11 mouse cellular contexts compared by ENCODE assay signal in the genomic region with DNA sequence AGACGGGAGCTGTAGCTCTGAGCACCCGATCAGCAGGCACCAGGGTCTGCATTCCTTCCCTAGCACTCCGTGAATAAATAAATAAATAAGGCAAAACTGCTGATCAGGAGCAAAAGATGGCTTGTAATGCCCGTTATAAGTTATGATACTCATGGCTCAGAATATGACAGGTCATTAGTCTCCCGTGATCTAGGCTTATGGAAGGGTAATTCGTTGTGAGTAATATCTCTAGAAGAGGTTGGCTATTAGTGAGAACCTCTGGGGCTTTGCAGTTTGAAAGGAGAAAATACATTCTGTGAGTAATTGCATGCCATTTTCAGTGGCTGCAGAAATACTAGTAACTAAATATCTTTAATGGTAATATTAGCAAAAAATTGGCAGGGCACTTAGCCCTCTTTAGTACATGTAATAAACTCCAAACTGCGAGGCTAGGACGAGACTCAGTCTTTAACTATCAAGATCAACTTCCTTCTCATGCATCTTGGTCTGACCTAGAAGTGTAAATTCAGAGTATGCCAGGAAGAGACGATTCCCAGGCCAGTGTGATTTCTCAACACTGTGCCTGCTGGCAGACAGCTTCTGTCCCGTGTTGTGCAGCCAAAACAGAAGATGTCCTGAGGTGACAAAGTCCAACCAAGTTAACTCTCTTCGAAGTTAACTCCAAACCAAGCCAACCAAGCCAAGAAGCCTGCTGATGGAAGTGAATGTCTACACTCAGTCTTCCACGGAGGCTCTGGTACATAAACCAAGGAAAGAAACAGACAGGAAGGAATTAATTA. TPM values are rescaled to one million over a fixed set of nuclear protein-coding genes. Genes with fewer than 3 reads are reported as not detected.
A peak's percentile ranks its signal among the peaks of the same experiment; 100 is the strongest.
DNase-seq lines count a peak whose midpoint lies in the region; ATAC-seq and TF ChIP-seq lines count a peak whose summit lies in the region.
"Had no signal": no experiment of that assay in that cellular context is flagged by ENCODE, and none has a peak within 500 bp of the region (broad histone marks: within the 10 kb centered on the region; RNA-seq: fewer than 3 reads in every experiment).

No protein-coding gene starts in this region.

- WGBS in hindbrain, embryonic 16.5 days = 67% methylated on average over 12 of the region's 12 CpGs
- 65% methylated on average over 12 of the region's 12 CpGs for WGBS in hindbrain, postnatal 0 days
- WGBS in lung, adult 2 months = 46% methylated on average over 12 of the region's 12 CpGs

- H3K4me2 ChIP-seq in hindbrain, embryonic 16.5 days (ENCODE audit: low read length) = no peak overlapping the region
- no peak overlapping the region for H3K4me2 ChIP-seq in hindbrain, postnatal 0 days (ENCODE audit: low read depth, low read length)

- no peak overlapping the region for H3K9ac ChIP-seq in hindbrain, embryonic 16.5 days (ENCODE audit: low read depth, low read length)
- H3K9ac ChIP-seq in hindbrain, postnatal 0 days (replicated peaks; ENCODE audit: low read length) = no peak overlapping the region

- H3K27ac ChIP-seq in hindbrain, embryonic 16.5 days (ENCODE audit: low read depth, low read length) = no peak overlapping the region
- H3K27ac ChIP-seq in hindbrain, postnatal 0 days = no peak overlapping the region

- no peaks in the 10 kb centered on the region for H3K27me3 ChIP-seq in hindbrain, embryonic 16.5 days (replicated peaks; ENCODE audit: control insufficient read depth, insufficient read depth, low read length)
- H3K27me3 ChIP-seq in hindbrain, postnatal 0 days (ENCODE audit: insufficient read depth, low read length) = no peaks in the 10 kb centered on the region

- peak; percentile 60; the same call in 1 of the 2 replicates for ATAC-seq in hindbrain, embryonic 16.5 days
- ATAC-seq in hindbrain, postnatal 0 days = no peak
- ATAC-seq: midbrain, embryonic 16.5 days had no signal

- no peak for TF ChIP-seq CTCF in hindbrain, postnatal 0 days (IDR thresholded peaks at IDR 0.05; ENCODE audit: low read depth)
- TF ChIP-seq CTCF in lung, adult 2 months (IDR thresholded peaks at IDR 0.05; ENCODE audit: insufficient read depth, low read length) = no peak

- H3K4me3 ChIP-seq in hindbrain, embryonic 16.5 days (ENCODE audit: low read length) = no peak overlapping the region
- H3K4me3 ChIP-seq in hindbrain, postnatal 0 days (ENCODE audit: low read length) = no peak overlapping the region
- no peak overlapping the region for H3K4me3 ChIP-seq in lung, adult 2 months (replicated peaks; ENCODE audit: extremely low read depth, low read depth, low read length)

- peak; percentile 21 to 25 for DNase-seq in adrenal gland, postnatal 36 days
- no peak for DNase-seq in adrenal gland, postnatal 25 days
- DNase-seq in hindbrain, postnatal 0 days (ENCODE audit: low spot score) = no peak
- DNase-seq in lung, postnatal 10 days = peak; percentile 30
- DNase-seq in lung, adult 2 months = no peak
- peak; percentile 33 for DNase-seq in skeletal muscle tissue, adult 2 months (ENCODE audit: low read depth, low spot score)
- no peak for DNase-seq in spleen, adult 12 weeks (ENCODE audit: low spot score)
- DNase-seq: cerebellum, adult 9-10 months; embryo, embryonic 11 days had no signal

- no peaks in the 10 kb centered on the region for H3K9me3 ChIP-seq in hindbrain, embryonic 16.5 days (ENCODE audit: control insufficient read depth, low read length)
- no peaks in the 10 kb centered on the region for H3K9me3 ChIP-seq in hindbrain, postnatal 0 days (ENCODE audit: low read length)

- TF ChIP-seq POLR2A in lung, adult 2 months (IDR thresholded peaks at IDR 0.05; ENCODE audit: borderline replicate concordance, extremely low read depth, low read depth, low read length) = no peak

- no peaks in the 10 kb centered on the region for H3K36me3 ChIP-seq in hindbrain, embryonic 16.5 days (ENCODE audit: control insufficient read depth, insufficient read depth, low read length)
- H3K36me3 ChIP-seq in hindbrain, postnatal 0 days (ENCODE audit: insufficient read depth, low read length) = no peaks in the 10 kb centered on the region

- H3K4me1 ChIP-seq in hindbrain, embryonic 16.5 days (ENCODE audit: control insufficient read depth, insufficient read depth, low read depth, low read length) = no peaks in the 10 kb centered on the region; the same call in 1 of the 2 replicates
- H3K4me1 ChIP-seq in hindbrain, postnatal 0 days (ENCODE audit: insufficient read depth, low read length) = no peaks in the 10 kb centered on the region
- H3K4me1 ChIP-seq in lung, adult 2 months (ENCODE audit: control insufficient read depth, insufficient read depth, low read length) = no peaks in the 10 kb centered on the region

RNA-seq across cellular contexts. Expression of a gene that starts 34.2 kb away (rescaled TPM):
- 1 to 10 TPM in 1 of 2 experiments, under 1 TPM in 1; 0.40 to 1.3 TPM for total RNA-seq in adrenal gland, postnatal 36 days (2021)
- 1.2 and 1.5 TPM in 2 replicates for total RNA-seq in adrenal gland, postnatal 25 days (2021)
- polyA plus RNA-seq in hindbrain, embryonic 16.5 days (2015; fragmentation: Nextera tagmentation; extraction: Ambion mirVana) = 6.0 and 6.5 TPM in 2 replicates
- total RNA-seq in hindbrain, postnatal 0 days (2014; rRNA removed) = 14.8 and 18.0 TPM in 2 replicates
- 3.2 and 3.7 TPM in 2 replicates for polyA plus RNA-seq in hindbrain, postnatal 0 days (2015; fragmentation: Nextera tagmentation; extraction: Ambion mirVana)
- 0.23 and 0.26 TPM in 2 replicates for polyA plus RNA-seq in lung, adult 2 months (2012; rRNA removed)

Comparison
In these comparisons a context has a peak if more than half of its experiments do, and no peak if none do; other contexts are left out.
1. DNase-seq: peak in adrenal gland, postnatal 36 days (2 of 2), lung, postnatal 10 days (single experiment) and skeletal muscle tissue, adult 2 months (single experiment); none in adrenal gland, postnatal 25 days (single experiment), hindbrain, postnatal 0 days (single experiment), lung, adult 2 months (single experiment) and spleen, adult 12 weeks (single experiment).